Mouse (Mus musculus) regulatory T cell (primary cell): ENCODE data around the gene Ugt2a3.
"Not testable (repeated sequence)": the region's sequence is repeated elsewhere in the genome, so short reads cannot be mapped to it uniquely, and the experiment has no call there.

Experiments used
- in situ Hi-C: fragments of 300-600 bp; cut with MboI, MseI; formaldehyde crosslinking; loops from one replicate; pipeline ENCODE4 v1.15.1; 2025; ENCODE audit warnings: high pct_unique_total_duplicates

Ugt2a3 gene

DNA sequence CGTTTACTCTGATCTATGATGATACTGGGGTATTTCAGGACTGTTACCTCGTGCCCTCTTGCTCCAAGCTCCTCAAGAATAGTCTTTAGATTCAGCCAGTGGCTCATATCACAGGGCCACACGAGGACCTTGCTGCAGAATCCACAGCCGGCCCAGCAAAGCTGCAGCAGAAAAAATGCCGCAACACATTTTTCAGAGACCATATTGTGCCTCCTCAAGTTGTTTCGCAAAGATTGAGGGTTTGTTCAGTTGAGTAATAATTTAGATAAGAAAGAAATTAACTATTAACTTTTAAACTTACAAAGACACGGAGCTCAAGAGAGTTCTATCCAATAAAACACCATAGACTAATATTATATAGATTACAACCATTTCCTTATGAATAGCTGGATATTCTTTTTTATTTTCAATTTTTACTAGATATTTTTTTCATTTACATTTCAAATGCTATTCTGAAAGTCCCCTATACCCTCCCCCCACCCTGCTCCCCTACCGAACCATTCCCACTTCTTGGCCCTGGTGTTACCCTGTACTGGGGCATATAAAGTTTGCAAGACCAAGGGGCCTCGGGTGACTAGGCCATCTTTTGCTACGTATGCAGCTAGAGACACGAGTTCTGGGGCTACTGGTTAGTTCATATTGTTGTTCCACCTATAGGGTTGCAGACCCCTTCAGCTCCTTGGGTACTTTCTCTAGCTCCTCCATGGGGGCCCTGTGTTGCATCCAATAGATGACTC is at the start of gene Ugt2a3:
Gene Ugt2a3 (minus strand): TSS at position 235 of the 737 bp plus-strand sequence.
- in situ Hi-C loops: no loop called here

DNA sequence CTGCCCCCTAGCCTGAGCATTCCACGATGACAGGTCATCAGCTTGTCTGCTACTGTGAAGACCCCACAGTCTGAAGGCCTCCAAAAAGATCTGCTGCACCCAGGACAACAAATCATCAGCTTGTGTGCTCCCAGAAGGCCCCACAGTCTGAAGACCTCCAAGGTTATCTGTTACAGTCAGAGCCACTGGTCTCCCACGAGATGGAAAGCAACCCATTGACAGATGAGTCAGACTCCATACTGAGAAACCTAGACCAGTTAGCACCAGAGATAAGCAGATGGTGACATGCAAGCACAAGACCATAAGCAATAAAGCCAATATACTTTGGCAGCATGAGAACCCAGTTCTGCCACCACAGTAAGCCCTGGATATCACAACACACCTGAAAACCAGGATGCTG is 43.2 kb upstream of the Ugt2a3 start:
- in situ Hi-C loops: no loop called here

DNA sequence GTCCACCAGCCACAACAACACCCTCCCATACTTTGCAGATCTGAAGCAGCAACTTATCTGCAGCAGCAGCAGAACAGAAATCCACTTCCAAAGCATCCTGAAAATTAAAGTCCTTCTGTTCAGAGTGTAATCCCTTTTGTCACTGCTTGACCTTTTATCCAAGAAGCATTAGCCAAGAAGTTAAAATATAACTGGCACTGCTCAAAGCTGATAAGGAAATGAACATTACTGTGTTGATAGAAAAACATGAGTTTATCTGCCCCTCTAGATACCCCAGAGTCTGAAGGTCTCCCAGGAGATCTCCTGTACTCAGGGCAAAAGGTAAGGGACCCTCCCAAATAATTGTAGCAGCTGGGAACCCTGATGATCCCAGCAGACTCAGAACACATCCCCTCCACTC is 42.8 kb upstream of the Ugt2a3 start:
- in situ Hi-C loops: no loop called here

DNA sequence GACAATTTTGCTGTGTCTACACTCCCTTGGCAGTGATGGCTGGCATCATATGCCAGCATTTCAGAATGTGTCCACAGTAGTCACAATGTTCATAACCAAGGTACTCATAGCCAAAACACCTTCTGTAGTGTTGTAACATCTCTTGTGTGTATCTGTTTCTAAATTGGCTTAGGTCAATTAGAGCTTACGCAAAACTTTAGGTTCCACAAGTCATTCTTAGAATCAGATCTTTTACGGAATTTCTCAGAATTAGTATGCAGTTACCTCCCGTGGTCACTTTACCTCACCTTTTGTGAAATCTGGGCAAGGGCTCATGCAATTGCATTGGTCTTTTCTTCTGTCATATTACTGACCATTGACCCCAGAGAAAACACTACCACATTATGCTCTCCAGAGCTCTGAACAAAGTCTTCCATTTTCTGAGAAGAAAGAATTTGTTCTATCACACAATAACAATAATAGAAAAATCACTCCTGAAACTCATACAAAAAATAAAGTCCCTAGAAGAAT is 38.9 kb upstream of the Ugt2a3 start:
- in situ Hi-C loops: no loop called here

DNA sequence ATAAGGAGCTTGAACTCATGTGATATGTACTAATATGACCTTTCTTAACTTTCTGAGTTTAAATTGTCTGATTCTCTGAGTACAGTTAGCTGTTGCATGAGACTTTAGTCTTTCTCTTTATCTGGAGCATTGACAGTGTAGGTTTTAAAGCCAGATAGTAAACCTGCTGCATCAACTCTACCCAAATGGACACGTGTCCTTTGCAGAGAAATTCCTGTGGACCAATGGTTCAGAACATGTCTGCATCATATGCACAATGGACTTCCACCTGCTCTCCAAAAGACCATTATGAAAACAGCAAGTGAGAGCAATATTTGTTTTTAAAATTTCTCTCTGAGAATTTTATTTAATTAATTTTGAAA is 36.5 kb upstream of the Ugt2a3 start:
- in situ Hi-C loops: no loop called here

DNA sequence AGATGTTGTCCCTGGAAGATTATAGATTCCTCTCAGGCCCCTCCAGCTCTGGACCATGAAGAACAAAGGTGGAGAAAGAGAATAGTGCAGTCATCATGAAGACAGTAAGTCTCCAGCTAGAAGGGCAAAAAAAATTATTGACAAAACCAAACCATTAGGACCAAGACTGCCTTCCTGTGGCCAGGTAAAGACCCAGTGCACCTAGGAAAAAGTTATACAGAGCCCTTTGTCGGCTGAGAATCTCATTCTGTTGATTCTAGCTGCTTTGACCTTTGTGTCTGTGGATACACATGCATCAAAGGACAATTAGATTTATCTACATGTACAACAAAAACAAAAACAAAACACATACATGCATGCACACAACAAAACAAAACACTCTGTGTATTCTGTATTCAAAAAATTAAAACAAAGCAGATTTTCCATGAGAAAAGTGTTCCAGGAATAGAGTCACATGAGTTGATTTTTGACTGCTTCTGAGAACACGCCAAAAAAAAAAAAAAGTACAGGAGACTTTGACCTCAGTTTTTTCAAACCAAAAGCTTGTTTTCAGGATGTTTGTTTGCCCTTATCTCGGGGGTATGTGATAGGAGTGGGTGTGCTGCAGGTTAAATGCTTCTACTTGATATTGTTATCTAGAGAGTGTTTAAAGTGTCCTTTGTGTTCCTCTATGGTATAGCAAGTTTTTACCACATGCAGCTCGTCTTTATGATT is 36.0 kb upstream of the Ugt2a3 start:
- in situ Hi-C loops: not testable (repeated sequence)

DNA sequence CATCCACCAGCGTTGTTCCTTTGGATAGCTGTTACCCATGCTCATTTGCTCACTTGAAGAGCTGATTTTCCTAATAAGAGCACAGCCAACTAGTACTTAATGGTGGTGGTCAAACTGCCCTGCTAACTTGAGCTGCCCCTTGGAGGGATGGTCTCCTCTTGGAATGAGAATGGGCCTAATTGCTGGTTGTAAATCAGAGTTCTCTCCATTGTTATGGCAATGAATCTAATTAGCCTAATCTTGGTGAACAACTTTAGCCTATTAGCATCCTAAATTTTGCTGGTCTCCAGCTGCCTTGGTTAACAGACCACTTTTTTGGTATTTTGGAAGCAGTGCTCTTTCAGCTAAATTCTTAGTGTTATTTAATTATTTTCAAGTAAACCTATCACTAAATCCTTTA is 13.4 kb upstream of the Ugt2a3 start:
- in situ Hi-C loops: no loop called here

DNA sequence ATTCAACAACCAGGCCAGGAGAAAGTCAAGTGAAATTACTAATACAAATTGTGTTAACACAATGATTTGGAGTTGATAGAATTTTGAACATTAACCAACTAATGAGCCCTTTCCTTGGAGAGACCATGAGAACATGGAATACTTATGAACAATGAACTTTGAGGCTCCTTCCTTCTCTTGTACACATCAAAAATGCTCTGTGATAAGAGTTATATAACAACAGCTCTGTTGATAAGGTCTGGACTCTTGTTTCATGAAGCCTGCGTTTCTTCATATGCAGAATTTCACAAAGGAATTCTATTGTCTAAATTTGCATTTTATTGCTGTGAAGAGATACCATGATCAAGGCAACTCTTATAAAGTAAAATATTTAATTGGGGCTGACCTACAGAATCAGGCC is 12.2 kb upstream of the Ugt2a3 start:
- in situ Hi-C loops: not testable (repeated sequence)

DNA sequence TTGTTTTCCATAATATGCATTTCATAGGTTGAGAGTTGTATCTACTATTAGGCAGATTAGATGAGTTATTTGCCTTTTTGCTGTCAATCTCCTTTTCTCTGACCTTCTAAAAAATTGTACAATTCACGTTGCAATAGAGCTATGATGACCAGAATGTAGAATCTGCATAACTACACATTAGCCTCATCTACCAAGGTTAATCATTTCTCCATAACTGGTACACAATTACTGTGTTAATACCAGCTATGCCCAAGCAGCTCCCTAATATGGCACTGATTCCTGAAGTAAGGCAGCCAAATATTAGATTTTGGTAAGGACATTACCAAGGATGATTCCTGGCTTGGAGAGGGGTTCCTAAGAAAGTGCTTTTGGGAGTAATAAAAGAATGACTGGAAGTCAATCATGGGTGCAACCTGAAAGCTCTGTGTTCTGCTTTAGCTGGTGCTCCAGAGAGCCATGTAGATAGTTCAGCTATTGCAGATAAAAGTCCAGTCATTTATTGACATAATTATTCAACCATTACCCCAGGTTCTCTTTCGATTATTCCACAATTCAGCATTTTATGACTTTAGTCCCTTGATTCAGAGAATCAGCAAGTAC is 10.6 kb upstream of the Ugt2a3 start:
- in situ Hi-C loops: not testable (repeated sequence)

DNA sequence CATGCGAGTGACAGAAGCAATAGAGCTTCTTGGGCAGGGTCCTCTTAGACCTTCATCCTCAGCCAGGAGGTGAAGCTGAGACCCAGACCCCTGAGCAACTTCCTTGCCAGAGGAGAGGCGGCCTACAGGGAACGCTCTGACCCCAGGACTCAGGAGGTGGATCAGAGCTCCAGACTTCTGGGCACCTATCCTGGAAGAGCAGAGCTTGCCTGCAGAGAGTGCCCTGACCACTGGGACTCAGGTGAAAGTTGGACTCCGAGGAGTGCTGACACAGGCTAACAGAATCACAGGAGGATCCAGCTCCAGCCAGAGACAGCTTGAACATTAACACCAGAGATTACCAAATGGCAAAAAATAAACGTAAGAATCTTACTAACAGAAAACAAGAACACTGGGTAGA is 3.5 kb upstream of the Ugt2a3 start:
- in situ Hi-C loops: no loop called here

DNA sequence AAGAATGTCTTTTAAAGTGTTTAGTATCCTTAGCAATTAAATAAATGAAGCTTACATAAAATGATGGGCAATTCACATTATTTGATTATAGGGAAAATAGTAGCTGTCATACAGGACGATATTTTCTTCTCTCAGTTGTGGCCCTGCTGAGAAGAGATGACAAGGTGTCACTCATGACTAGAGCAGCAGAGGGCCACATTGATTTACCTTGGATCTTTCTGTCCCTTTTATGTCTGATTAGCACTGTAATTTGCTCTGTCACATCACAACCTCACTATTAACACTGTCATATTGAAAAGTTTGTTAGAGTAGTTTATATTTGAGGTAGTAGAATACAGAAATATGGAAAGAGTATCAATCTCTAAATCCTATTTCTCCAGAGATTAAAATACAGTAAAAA is 1.8 kb downstream of the Ugt2a3 start:
- in situ Hi-C loops: no loop called here

DNA sequence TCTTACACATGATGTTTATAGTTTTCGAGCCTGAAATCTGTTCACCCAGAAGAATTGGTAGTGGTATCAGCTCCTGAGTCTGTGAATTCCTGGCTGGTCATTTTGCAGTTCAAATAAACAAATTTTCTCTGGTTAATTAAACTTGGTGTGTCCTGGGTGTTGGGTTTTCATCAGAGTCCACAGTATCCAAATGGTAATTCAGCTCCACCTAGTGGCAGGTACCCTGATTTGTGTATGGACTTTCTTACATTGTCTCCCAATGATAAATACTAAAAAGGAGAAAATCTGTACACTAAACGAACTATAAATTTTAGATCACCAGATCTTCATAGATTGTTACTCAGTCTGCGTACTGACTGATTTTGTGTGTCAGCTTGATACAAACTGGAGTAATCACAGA is 3.4 kb downstream of the Ugt2a3 start:
- in situ Hi-C loops: no loop called here

DNA sequence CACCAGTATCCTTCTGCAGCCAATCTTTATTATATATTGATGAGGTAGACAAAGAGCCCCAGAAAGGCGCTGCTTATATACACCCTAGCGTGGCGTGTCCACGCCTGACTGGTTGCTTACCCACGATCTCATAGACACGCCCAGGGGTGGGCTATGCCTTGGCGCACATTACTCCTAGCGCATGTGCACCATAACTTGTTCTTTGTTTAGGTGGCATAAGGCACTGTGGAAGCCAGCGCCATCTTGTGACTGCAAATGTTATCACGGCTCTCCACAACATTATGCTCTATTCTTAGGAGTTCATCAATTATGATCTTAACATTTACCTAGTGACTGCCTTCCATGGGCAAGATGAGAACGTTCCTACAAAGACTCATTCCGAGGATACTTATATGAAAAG is 25.6 kb downstream of the Ugt2a3 start:
- in situ Hi-C loops: no loop called here

DNA sequence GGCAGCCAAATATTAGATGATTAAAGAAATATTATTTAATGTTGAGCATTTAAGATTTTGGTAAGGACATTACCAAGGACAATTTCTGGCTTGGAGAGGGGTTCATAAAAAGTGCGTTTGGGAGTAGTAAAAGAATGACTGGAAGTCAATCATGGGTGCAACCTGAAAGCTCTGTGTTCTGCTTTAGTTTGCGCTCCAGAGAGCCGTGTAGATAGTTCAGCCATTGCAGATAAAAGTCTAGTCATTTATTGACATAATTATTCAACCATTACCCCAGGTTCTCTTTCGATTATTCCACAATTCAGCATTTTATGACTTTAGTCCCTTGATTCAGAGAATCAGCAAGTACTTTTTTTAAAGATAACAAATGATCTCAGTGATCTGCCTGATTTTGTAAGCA is 50.8 kb downstream of the Ugt2a3 start:
- in situ Hi-C loops: not testable (repeated sequence)

DNA sequence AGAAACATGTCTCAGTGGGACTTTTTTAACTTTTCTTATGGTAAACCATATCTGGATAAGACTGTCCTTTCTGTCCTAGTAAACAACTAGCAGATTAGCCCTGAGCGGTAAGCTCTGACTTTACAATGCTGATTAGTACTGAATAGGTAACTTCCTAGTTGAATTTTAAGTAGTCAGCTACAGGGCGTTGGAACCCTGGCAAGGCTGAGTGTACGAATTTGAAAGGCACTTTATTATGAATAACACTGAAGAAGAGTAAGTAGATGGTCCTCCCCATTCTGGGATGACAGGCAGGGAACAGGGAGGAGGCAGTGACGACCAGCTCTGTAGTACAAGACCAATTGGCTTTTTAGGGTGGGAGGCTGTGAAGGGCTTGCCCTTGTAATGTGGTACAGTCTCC is 61.0 kb downstream of the Ugt2a3 start:
- in situ Hi-C loops: not testable (repeated sequence)

DNA sequence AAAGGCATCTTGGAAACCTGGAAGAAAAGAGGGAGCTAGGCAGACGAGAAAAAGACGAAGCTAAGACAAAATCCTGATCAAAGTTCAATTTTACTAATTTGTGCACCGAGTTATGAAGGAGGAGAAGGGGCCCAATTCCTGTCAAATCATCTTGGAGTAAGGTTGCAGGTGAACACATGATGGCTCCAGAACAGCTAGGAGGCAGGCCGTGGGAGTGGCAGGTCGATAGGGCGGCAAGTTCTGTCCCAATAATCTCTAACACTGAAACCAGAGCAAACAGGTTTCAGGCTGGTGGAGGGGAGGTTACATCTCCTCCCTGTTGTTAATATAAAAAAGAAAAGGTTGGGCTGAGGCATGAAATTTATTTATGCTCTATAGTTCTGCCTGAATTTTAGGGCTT is 61.4 kb downstream of the Ugt2a3 start:
- in situ Hi-C loops: no loop called here
